Mouse (Mus musculus) heart, adult 8-10 months (tissue): ENCODE data around the gene Lgals4. TPM values are rescaled to one million over a fixed set of nuclear protein-coding genes. Genes with fewer than 3 reads are reported as not detected.
A peak's percentile ranks its signal among the peaks of the same experiment; 100 is the strongest.

Experiments
- DNase-seq: peaks from one replicate; pipeline ENCODE4 v3.0.0; 2022; ENCODE audit warnings: low spot score
- total RNA-seq, 4 experiments: library from RNA; stranded (reverse); gene quantifications; 2 replicates each; pipeline ENCODE4 v1.2.4; 2022

The Lgals4 gene
- total RNA-seq = 10 to 100 TPM; 17.3 to 32.1 (median 24.6) TPM

- no peak for DNase-seq
Observed at GRCm38 (mm10) chr7:28833723-28834347, at the start of gene Lgals4. Lgals4 (plus strand) TSS chr7:28833854.

GRCm38 (mm10) chr7:28785161-28785560 is 48.5 kb upstream of the Lgals4 start:
- no peak for DNase-seq

- DNase-seq = no peak
Observed at GRCm38 (mm10) chr7:28787884-28788283, 45.8 kb upstream of the Lgals4 start.

GRCm38 (mm10) chr7:28788307-28789195 is 45.1 kb upstream of the Lgals4 start, which contains the start of gene Rinl:
Rinl (plus strand) TSS chr7:28788969.
- DNase-seq = no peak

GRCm38 (mm10) chr7:28789235-28789634 is 44.4 kb upstream of the Lgals4 start:
- DNase-seq = no peak

GRCm38 (mm10) chr7:28790066-28790806 is 43.4 kb upstream of the Lgals4 start:
- no peak for DNase-seq

- no peak for DNase-seq
Observed at GRCm38 (mm10) chr7:28791706-28792105, 41.9 kb upstream of the Lgals4 start.

GRCm38 (mm10) chr7:28792391-28793185 is 41.1 kb upstream of the Lgals4 start:
- DNase-seq = no peak

GRCm38 (mm10) chr7:28793834-28794233 is 39.8 kb upstream of the Lgals4 start:
- DNase-seq = peak; percentile 33

GRCm38 (mm10) chr7:28794496-28794895 is 39.2 kb upstream of the Lgals4 start:
- no peak for DNase-seq

GRCm38 (mm10) chr7:28795832-28796231 is 37.8 kb upstream of the Lgals4 start:
- peak; percentile 49 for DNase-seq

- DNase-seq = peak; percentile 78
Observed at GRCm38 (mm10) chr7:28796562-28796975, 37.1 kb upstream of the Lgals4 start.

- no peak for DNase-seq
Observed at GRCm38 (mm10) chr7:28799994-28800393, 33.7 kb upstream of the Lgals4 start.

GRCm38 (mm10) chr7:28801451-28801850 is 32.2 kb upstream of the Lgals4 start:
- no peak for DNase-seq

- DNase-seq = peak; percentile 67
Observed at GRCm38 (mm10) chr7:28801901-28802670, 31.6 kb upstream of the Lgals4 start.

GRCm38 (mm10) chr7:28802846-28803588 is 30.6 kb upstream of the Lgals4 start:
- peak; percentile 61 for DNase-seq

GRCm38 (mm10) chr7:28803756-28804155 is 29.9 kb upstream of the Lgals4 start:
- no peak for DNase-seq

- DNase-seq = no peak
Observed at GRCm38 (mm10) chr7:28806869-28807268, 26.8 kb upstream of the Lgals4 start.

GRCm38 (mm10) chr7:28807641-28808220 is 25.9 kb upstream of the Lgals4 start:
- DNase-seq = peak; percentile 48
